Mouse (Mus musculus) forebrain, embryonic 16.5 days (tissue): ENCODE data around the gene Samhd1. TPM values are rescaled to one million over a fixed set of nuclear protein-coding genes. Genes with fewer than 3 reads are reported as not detected.

Experiments used
- ATAC-seq: fragments of 200-750 bp; cut with Nextera tagmentation; 2 replicates; pipeline ENCODE4 v1.8.0; 2017; ENCODE audit warnings: mild to moderate bottlenecking, moderate library complexity
- H3K27ac ChIP-seq: fragments of 300-500 bp; sonication (generic); 2 replicates; pipeline ENCODE4 v1.5.1; 2014; ENCODE audit warnings: low read length, control low read depth
- H3K27me3 ChIP-seq: fragments of 300-500 bp; sonication (generic); replicated peaks from 2 replicates; pipeline ENCODE4 v1.6.1; 2014; ENCODE audit warnings: low read length; ENCODE audit not compliant: control insufficient read depth, insufficient read depth
- H3K36me3 ChIP-seq: fragments of 300-500 bp; sonication (generic); 2 replicates; pipeline ENCODE4 v1.6.1; 2014; ENCODE audit not compliant: control insufficient read depth, insufficient read depth
- H3K4me1 ChIP-seq: fragments of 300-500 bp; sonication (generic); replicated peaks from 2 replicates; pipeline ENCODE4 v1.6.1; 2014; ENCODE audit warnings: low read length; ENCODE audit not compliant: control insufficient read depth, insufficient read depth
- H3K4me2 ChIP-seq: fragments of 300-500 bp; sonication (generic); 2 replicates; pipeline ENCODE4 v1.6.1; 2014; ENCODE audit warnings: mild to moderate bottlenecking, low read length, control low read depth
- H3K4me3 ChIP-seq: fragments of 300-500 bp; sonication (generic); replicated peaks from 2 replicates; pipeline ENCODE4 v1.5.1; 2014; ENCODE audit warnings: mild to moderate bottlenecking, low read length, control low read depth
- H3K9ac ChIP-seq: fragments of 300-500 bp; sonication (generic); replicated peaks from 2 replicates; pipeline ENCODE4 v1.6.1; 2014; ENCODE audit warnings: low read depth, low read length, control low read depth
- H3K9me3 ChIP-seq: fragments of 300-500 bp; sonication (generic); 2 replicates; pipeline ENCODE4 v1.6.1; 2016; ENCODE audit warnings: low read length; ENCODE audit not compliant: control insufficient read depth
- WGBS: fragments of 180-500 bp; shearing (Covaris S2); extraction: QIAGEN DNeasy Blood & Tissue Kit; methylation state at CpG from one replicate; pipeline ENCODE4 v1.1.7; 2014; 5-methylcytosine and 5-hydroxymethylcytosine counted together
- polyA plus RNA-seq: library from polyadenylated mRNA; unstranded; fragments of >200 nt; fragmentation: Nextera tagmentation; extraction: Ambion mirVana; gene quantifications from 2 replicates; pipeline ENCODE4 v1.2.1, GENCODE M21; 2015

Samhd1 gene
- polyA plus RNA-seq, 1 experiment from 2014 or later = 10.2 TPM

GRCm38 (mm10) chr2:157074186-157074724 is 60.8 kb downstream of the Samhd1 start:
- H3K4me2 ChIP-seq = peak overlapping the region; percentile 80
- ATAC-seq = no peak
- H3K4me3 ChIP-seq = peak overlapping the region; percentile 0; the same call in 1 of the 2 replicates
- 45% methylated on average over 9 of the region's 9 CpGs for WGBS
- H3K27me3 ChIP-seq = no peaks in the 10 kb centered on the region
- no peak overlapping the region for H3K9ac ChIP-seq
- peaks cover 84% of the 10 kb centered on the region for H3K4me1 ChIP-seq
- H3K27ac ChIP-seq = no peak overlapping the region
- peaks cover 3% of the 10 kb centered on the region; the same call in 1 of the 2 replicates for H3K36me3 ChIP-seq
- H3K9me3 ChIP-seq = no peaks in the 10 kb centered on the region

GRCm38 (mm10) chr2:157073378-157074052 is 61.5 kb downstream of the Samhd1 start:
- H3K27me3 ChIP-seq = no peaks in the 10 kb centered on the region
- H3K9me3 ChIP-seq = no peaks in the 10 kb centered on the region
- peaks cover 92% of the 10 kb centered on the region for H3K4me1 ChIP-seq
- H3K4me2 ChIP-seq = no peak overlapping the region
- H3K4me3 ChIP-seq = no peak overlapping the region
- H3K36me3 ChIP-seq = peaks cover 3% of the 10 kb centered on the region; the same call in 1 of the 2 replicates
- no peak overlapping the region for H3K27ac ChIP-seq
- no peak for ATAC-seq
- WGBS = 78% methylated on average over 9 of the region's 9 CpGs
- no peak overlapping the region for H3K9ac ChIP-seq

- no peak overlapping the region for H3K27ac ChIP-seq
- no peaks in the 10 kb centered on the region for H3K27me3 ChIP-seq
- WGBS = 71% methylated on average over 9 of the region's 9 CpGs
- no peak overlapping the region for H3K4me3 ChIP-seq
- no peak overlapping the region for H3K9ac ChIP-seq
- no peak for ATAC-seq
- no peak overlapping the region for H3K4me2 ChIP-seq
- peaks cover 3% of the 10 kb centered on the region; the same call in 1 of the 2 replicates for H3K36me3 ChIP-seq
- no peaks in the 10 kb centered on the region for H3K9me3 ChIP-seq
- peaks cover 89% of the 10 kb centered on the region for H3K4me1 ChIP-seq
Measured at GRCm38 (mm10) chr2:157072316-157072990, 62.6 kb downstream of the Samhd1 start.

GRCm38 (mm10) chr2:157071556-157071955 is 63.5 kb downstream of the Samhd1 start:
- no peak overlapping the region for H3K4me3 ChIP-seq
- no peak overlapping the region for H3K27ac ChIP-seq
- no peak overlapping the region; the same call in 1 of the 2 replicates for H3K9ac ChIP-seq
- peaks cover 3% of the 10 kb centered on the region; the same call in 1 of the 2 replicates for H3K36me3 ChIP-seq
- H3K4me2 ChIP-seq = no peak overlapping the region
- H3K27me3 ChIP-seq = no peaks in the 10 kb centered on the region
- H3K9me3 ChIP-seq = no peaks in the 10 kb centered on the region
- WGBS = 39% methylated on average over 2 of the region's 2 CpGs
- no peak for ATAC-seq
- H3K4me1 ChIP-seq = peaks cover 83% of the 10 kb centered on the region

GRCm38 (mm10) chr2:157070365-157070764 is 64.7 kb downstream of the Samhd1 start:
- Histone ChIP-seq H3K9me3 (no peaks in the 10 kb centered on the region), H3K4me3 (no peak overlapping the region), H3K4me1 (peaks cover 76% of the 10 kb centered on the region), H3K27me3 (no peaks in the 10 kb centered on the region), H3K4me2 (no peak overlapping the region), H3K27ac (peak overlapping the region; percentile 11; the same call in 1 of the 2 replicates), H3K9ac (peak overlapping the region; percentile 22; the same call in 1 of the 2 replicates), H3K36me3 (peaks cover 3% of the 10 kb centered on the region; the same call in 1 of the 2 replicates)
- peak; percentile 45; the same call in 1 of the 2 replicates for ATAC-seq
- 22% methylated on average over 9 of the region's 9 CpGs for WGBS

DNA sequence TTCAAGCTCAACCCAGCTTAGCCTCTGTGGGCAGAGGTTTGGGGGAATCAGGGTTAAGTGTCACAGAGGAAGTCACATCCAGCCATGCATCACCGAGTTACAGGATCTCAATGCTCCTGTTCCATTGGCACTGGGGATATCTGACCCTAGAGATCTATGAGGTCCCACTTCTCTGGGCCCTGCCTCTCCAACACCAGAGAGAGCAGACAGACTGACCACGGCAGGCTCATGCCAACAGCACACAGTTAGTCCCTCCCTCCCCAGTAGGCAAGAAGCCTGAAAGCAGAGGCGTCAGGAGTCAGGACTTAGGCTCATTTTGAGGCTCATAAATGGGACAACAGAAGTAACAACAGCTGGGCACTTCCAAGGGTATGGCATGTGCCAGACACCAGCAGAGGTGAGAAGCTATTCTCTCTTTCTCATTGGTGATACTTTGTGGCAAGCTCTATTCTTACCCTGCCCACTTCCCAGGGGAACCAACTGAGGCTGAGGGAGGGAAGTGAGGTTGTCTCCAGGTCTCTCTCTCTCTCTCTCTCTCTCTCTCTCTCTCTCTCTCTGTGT is 65.2 kb downstream of the Samhd1 start:
- H3K36me3 ChIP-seq = peaks cover 3% of the 10 kb centered on the region; the same call in 1 of the 2 replicates
- no peak overlapping the region; the same call in 1 of the 2 replicates for H3K9ac ChIP-seq
- ATAC-seq = no peak
- no peak overlapping the region for H3K4me2 ChIP-seq
- H3K9me3 ChIP-seq = no peaks in the 10 kb centered on the region
- H3K27ac ChIP-seq = peak overlapping the region; percentile 45
- no peak overlapping the region for H3K4me3 ChIP-seq
- WGBS = 40% methylated on average over 3 of the region's 3 CpGs
- no peaks in the 10 kb centered on the region for H3K27me3 ChIP-seq
- H3K4me1 ChIP-seq = peaks cover 76% of the 10 kb centered on the region

GRCm38 (mm10) chr2:157069355-157069735 is 65.7 kb downstream of the Samhd1 start:
- H3K36me3 ChIP-seq = peaks cover 3% of the 10 kb centered on the region; the same call in 1 of the 2 replicates
- no peak overlapping the region for H3K4me3 ChIP-seq
- no peak overlapping the region; the same call in 1 of the 2 replicates for H3K4me2 ChIP-seq
- no peak overlapping the region; the same call in 1 of the 2 replicates for H3K9ac ChIP-seq
- no peaks in the 10 kb centered on the region for H3K27me3 ChIP-seq
- H3K4me1 ChIP-seq = peaks cover 76% of the 10 kb centered on the region
- peak; percentile 26; the same call in 1 of the 2 replicates for ATAC-seq
- H3K9me3 ChIP-seq = no peaks in the 10 kb centered on the region
- peak overlapping the region; percentile 45 for H3K27ac ChIP-seq
- 28% methylated on average over 3 of the region's 3 CpGs for WGBS

DNA sequence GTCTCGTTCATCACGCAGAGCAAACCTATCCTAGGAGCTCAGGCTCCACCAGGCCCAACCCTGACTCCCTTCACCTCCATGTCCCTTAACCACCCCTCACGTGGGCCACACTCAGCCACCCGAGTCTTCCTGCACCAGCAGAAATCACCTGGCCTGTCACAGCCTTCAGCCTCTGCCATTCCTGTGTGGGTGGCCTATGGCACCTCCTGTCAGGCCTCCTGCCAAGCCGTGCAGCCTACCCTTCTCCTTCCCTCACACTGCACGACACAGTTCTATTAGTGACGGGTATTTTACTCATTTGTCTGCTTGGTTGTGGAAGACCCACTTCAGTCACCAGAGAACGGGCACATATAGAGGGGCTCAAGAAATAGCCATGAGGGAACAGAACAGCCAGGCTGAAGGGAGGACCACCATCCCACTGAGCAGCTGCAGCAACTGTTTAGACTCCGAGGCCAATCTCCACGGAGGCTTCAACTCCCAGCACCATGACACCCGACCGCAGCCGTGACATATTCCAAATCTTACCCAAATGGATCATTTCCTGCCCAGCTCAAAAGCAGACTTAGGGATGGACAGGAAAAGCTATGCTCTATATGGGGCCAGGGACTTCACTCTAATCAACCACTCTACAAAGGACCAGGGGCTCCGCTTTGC is 66.2 kb downstream of the Samhd1 start:
- WGBS = 52% methylated on average over 14 of the region's 14 CpGs
- Histone ChIP-seq H3K4me3 (no peak overlapping the region), H3K4me2 (no peak overlapping the region; the same call in 1 of the 2 replicates), H3K27ac (peak overlapping the region; percentile 51), H3K9me3 (no peaks in the 10 kb centered on the region), H3K4me1 (peaks cover 76% of the 10 kb centered on the region), H3K36me3 (peaks cover 3% of the 10 kb centered on the region; the same call in 1 of the 2 replicates), H3K9ac (no peak overlapping the region; the same call in 1 of the 2 replicates), H3K27me3 (no peaks in the 10 kb centered on the region)
- no peak for ATAC-seq
